Mouse (Mus musculus): Measurements from ENCODE around the gene Pink1.

DNA sequence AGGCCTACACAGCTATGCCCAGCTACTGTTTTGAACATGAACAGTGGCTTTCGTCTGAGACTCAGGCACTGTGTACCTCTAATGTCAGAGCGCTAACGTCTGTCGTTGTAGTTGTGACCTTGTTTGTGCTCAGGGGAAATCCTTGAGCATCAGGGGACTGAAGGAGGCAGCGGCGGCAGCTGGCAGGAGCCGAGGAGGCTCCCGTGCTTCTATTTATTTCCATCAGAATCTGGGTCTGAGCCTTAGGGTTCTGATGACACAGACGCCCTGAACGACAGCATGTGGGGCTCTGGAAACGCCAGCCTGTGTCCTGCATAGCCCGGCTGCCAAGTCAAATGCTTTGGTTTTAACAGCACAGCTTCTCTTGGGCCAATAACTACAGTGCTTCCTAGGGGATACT lies 8.9 kb upstream of the Pink1 start:
- TF ChIP-seq CEBPB (IDR thresholded peaks at IDR 0.05; ENCODE audit: low read depth) (no peak), CTCF (IDR thresholded peaks at IDR 0.05; ENCODE audit: control insufficient read depth, insufficient read depth, insufficient read length) (no peak), MAX (IDR thresholded peaks at IDR 0.05) (no peak)
